Mouse (Mus musculus) CH12F3 (cell line): ENCODE data around the gene Pax9.

Experiments
- in situ Hi-C: fragments of 300-500 bp; cut with MboI; formaldehyde crosslinking; loops from 2 replicates; pipeline ENCODE4 v1.14.3; 2020; ENCODE audit warnings: low sequenced_read_pairs

Gene Pax9

GRCm38 (mm10) chr12:56697011-56697740, 5.6 kb downstream of the Pax9 start:
- in situ Hi-C loops: no loop called here

- in situ Hi-C loops: no loop called here
Observed at GRCm38 (mm10) chr12:56697785-56698184, 6.2 kb downstream of the Pax9 start.

- in situ Hi-C loops: no loop called here
Observed at GRCm38 (mm10) chr12:56698191-56698980, 6.8 kb downstream of the Pax9 start.

GRCm38 (mm10) chr12:56699351-56699750, 7.8 kb downstream of the Pax9 start:
- in situ Hi-C loops: no loop called here

- in situ Hi-C loops: no loop called here
Observed at GRCm38 (mm10) chr12:56699915-56700900, 8.6 kb downstream of the Pax9 start.

DNA sequence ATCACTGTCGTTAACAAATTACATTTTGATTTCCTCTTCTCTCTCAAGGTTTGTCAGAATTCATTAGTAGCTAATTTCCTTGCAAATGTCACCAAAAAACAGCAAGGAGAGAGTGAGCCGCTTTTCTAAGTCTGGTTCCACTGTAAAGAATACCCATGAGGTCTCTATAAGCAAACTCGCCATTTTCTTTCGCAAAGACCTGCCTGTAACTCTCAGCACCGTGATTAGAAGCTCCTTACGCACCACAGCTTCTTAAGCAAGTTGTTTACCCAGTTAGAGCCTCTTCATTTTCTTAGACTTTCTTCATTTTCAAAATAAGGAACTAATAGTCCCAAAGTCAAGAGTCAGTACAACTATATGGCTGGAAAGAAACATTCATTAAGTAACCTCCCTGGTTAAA, 9.4 kb downstream of the Pax9 start:
- in situ Hi-C loops: no loop called here

DNA sequence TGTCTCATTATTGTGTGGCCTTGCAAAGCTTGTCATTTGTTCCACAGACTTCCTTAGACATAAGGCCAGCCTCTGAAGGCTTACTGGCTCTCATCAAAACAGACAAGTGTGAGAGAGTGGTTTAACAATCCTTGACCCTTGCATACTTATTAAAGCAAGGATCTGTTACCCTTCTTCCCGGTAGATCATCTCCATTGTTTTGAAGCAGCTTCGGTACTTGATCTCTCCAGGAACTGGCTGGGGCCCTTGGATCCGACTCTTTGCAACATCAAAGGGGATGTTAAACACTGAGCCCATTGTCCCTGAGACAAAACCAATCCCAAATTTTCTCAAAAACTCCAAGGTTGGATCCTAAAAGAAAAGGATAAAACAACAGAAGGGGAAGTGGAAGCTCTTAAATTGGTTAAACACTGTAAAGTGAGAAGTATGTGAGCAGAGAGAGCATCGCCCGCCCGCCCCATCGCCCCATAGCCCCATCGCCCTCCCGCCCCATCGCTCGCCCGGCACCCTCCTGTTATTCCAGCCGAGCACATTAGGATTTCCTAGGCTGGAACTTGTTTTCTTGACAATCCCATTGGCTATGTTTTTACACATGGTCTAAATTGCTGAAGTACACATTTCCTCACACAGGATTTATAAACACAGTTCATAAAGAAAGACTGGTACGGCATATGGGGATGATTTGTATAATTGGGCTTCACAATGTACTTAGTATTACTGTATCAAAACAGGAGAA, 26.6 kb downstream of the Pax9 start:
- in situ Hi-C loops: no loop called here

DNA sequence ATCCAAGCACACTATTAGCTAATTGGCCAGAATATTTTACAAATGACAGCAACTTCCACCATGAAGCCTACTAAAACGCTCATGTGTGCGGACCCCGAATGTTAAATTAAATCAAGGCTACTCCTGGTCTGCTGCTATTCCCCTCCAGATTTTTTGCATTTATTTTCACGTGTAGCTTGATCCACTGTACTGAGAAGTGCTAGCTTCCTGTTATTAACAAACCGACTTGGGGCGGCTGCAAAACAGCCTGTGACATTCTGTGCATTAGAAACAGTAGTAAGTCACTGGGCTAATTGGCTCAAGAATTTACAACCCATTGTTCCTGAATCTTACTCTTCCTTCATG, 27.1 kb downstream of the Pax9 start:
- in situ Hi-C loops: no loop called here

DNA sequence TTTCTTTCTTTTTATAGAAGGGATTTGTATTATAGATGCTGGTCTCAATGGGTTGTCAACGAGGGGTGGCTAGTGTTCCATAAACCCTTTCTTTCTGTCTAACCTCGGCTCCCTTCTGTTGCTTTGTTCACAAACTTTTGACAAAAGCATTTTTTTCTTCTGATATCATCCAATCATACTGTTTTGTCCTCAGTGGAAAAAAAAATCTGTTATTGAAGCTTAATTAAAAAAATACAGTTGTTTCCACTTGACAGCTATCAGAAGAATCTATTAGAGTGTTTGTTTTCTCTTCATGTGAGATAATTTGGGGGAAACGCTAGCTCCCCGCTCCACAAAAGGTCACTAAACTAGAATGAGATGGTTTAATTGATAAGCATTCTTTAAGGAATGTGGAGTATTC, 36.1 kb downstream of the Pax9 start:
- in situ Hi-C loops: no loop called here

GRCm38 (mm10) chr12:56737104-56737503, 45.5 kb downstream of the Pax9 start:
- in situ Hi-C loops: no loop called here
